Mouse (Mus musculus) ES-Bruce4 (cell line): ENCODE data around the gene Olfr1274-ps. TPM values are rescaled to one million over a fixed set of nuclear protein-coding genes. Genes with fewer than 3 reads are reported as not detected.
"Not testable (repeated sequence)": the region's sequence is repeated elsewhere in the genome, so short reads cannot be mapped to it uniquely, and the experiment has no call there.

Experiments
- H3K27ac ChIP-seq: 2 replicates; pipeline ENCODE4 v1.5.1; 2012; ENCODE audit warnings: low read length, inconsistent platforms; ENCODE audit not compliant: insufficient read depth
- H3K27me3 ChIP-seq: 2 replicates; pipeline ENCODE4 v1.6.1; 2012; ENCODE audit warnings: mild to moderate bottlenecking, low read length, inconsistent platforms; ENCODE audit not compliant: control insufficient read depth, poor library complexity, insufficient read depth, severe bottlenecking
- H3K36me3 ChIP-seq: 2 replicates; pipeline ENCODE4 v1.6.1; 2012; ENCODE audit warnings: inconsistent platforms, mild to moderate bottlenecking, low read length, moderate library complexity; ENCODE audit not compliant: control insufficient read depth, poor library complexity, insufficient read depth, severe bottlenecking
- H3K4me1 ChIP-seq: one replicate; pipeline ENCODE4 v1.8.1; 2011; ENCODE audit warnings: low read length; ENCODE audit not compliant: control insufficient read depth, insufficient read depth
- H3K4me3 ChIP-seq: 2 replicates; pipeline ENCODE4 v1.5.1; 2011; ENCODE audit warnings: low read depth, mild to moderate bottlenecking, low read length
- H3K9ac ChIP-seq: 2 replicates; pipeline ENCODE4 v1.6.1; 2012; ENCODE audit warnings: low read depth, mild to moderate bottlenecking, inconsistent platforms; ENCODE audit not compliant: poor library complexity, severe bottlenecking
- H3K9me3 ChIP-seq: replicated peaks from 2 replicates; pipeline ENCODE4 v1.6.1; 2012; ENCODE audit warnings: mild to moderate bottlenecking, low read length, inconsistent platforms; ENCODE audit not compliant: control insufficient read depth, poor library complexity, insufficient read depth, severe bottlenecking
- CTCF ChIP-seq: IDR thresholded peaks from one replicate; pipeline ENCODE4 v1.8.1; 2011; ENCODE audit warnings: low read depth, low read length
- EP300 ChIP-seq: IDR thresholded peaks from 2 replicates; pipeline ENCODE4 v1.6.1; 2011; ENCODE audit warnings: low read depth, low read length; ENCODE audit not compliant: insufficient read depth
- POLR2A ChIP-seq: IDR thresholded peaks from one replicate; pipeline ENCODE4 v1.8.1; 2011; ENCODE audit warnings: low read length; ENCODE audit not compliant: insufficient read depth
- polyA plus RNA-seq: library from polyadenylated mRNA; stranded (reverse); fragments of >200 nt; gene quantifications from 2 replicates; pipeline ENCODE4 v1.2.4, GENCODE M21; 2011; ENCODE audit warnings: low read depth; ENCODE audit not compliant: missing spikeins, insufficient read depth, insufficient read length

The Olfr1274-ps gene
- polyA plus RNA-seq, 1 experiment: not detected

GRCm38 (mm10) chr2:90429782-90430181 lies 31.3 kb downstream of the Olfr1274-ps start:
- not testable (repeated sequence) for H3K9ac ChIP-seq, H3K4me3 ChIP-seq, H3K9me3 ChIP-seq, H3K36me3 ChIP-seq, H3K27ac ChIP-seq, H3K27me3 ChIP-seq, H3K4me1 ChIP-seq

DNA sequence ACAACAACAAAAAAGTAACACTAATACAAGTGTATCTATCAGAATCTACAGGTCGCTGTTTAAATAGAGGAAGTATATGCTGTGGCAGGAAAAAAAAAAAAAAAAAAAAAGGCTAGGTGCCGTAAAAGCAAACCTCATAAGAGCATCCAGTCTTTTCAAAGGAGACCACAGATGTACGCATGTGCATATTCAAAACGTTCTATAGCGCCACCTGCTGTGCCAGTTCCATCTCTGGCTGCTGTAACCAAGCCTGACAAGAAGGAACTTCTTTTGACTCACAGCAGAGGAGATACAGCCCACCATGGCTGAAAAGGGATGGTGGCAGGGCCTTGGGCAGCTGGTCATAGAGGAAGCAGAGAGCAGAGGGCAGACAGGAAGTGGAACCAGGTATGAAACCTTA lies 39.0 kb downstream of the Olfr1274-ps start:
- not testable (repeated sequence) for H3K9ac ChIP-seq, H3K27me3 ChIP-seq, H3K9me3 ChIP-seq, H3K4me1 ChIP-seq, H3K4me3 ChIP-seq, H3K27ac ChIP-seq, H3K36me3 ChIP-seq

DNA sequence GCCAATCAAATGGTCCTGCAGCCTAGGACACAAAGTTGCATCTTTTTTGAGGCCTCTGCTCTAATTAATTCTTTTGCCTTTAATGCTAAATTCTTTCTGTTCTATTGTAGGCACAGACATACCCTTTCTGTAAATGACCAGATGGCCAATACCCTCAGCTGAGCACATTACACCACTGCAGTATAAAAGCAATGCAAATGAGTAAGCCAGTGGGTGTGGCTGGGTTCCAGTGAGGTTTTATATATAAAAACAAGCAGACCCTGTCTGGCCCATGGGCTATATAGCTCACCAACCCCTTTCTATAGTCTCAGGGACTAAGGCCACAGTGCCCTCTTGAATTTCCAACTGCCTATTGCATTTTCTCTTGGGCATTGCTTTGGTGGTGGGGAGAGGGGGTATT lies 41.7 kb downstream of the Olfr1274-ps start:
- not testable (repeated sequence) for H3K4me3 ChIP-seq, H3K36me3 ChIP-seq, H3K9me3 ChIP-seq, H3K27me3 ChIP-seq, H3K27ac ChIP-seq, H3K4me1 ChIP-seq, H3K9ac ChIP-seq

DNA sequence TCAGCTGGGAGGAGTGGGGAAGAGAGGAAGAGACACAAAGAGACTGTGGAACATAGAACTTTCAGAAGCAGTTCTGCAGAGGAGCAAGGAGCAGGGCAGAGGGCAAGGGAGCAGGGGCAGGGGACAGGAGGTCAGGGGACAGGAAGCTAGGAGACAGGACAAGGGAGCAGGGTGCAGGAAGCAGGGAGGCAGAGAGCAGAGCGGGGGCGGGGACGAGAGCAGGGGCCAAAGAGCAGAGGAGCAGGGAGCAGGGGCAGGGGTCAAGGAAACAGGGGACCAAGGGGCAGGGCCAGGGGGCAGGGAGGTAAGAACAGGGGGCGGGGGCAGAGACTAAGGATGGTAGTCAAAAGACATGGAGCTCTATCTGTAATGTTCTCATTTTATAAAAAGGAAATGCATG lies 43.3 kb downstream of the Olfr1274-ps start:
- H3K36me3 ChIP-seq, H3K4me3 ChIP-seq, H3K9ac ChIP-seq, H3K4me1 ChIP-seq, H3K9me3 ChIP-seq, H3K27me3 ChIP-seq, H3K27ac ChIP-seq: not testable (repeated sequence)

DNA sequence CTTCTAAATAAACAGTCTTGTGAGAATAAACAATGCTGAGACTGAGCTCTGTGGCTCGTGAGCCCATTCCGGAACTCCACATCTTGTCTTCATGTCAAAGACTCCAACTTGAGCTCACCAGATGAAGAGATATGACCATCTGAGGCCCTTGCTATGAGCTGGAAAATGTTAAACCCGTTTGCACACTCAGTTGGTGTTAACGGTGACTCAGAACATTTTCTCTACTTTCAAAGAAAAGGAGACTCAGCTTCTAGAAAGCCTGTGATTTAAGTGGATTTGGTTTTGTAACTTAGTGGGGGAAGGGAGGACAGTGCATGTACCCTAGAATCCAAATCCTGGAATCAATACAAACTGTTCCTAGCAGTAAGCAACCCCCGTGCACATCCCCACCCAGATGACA lies 45.3 kb downstream of the Olfr1274-ps start:
- H3K27me3 ChIP-seq: no peaks in the 10 kb centered on the region
- H3K9me3 ChIP-seq: no peaks in the 10 kb centered on the region
- no peaks in the 10 kb centered on the region for H3K36me3 ChIP-seq
- TF ChIP-seq CTCF (no peak), EP300 (no peak), POLR2A (no peak)
- no peak overlapping the region for H3K27ac ChIP-seq
- H3K4me3 ChIP-seq: no peak overlapping the region
- no peak overlapping the region for H3K9ac ChIP-seq
- no peaks in the 10 kb centered on the region for H3K4me1 ChIP-seq

DNA sequence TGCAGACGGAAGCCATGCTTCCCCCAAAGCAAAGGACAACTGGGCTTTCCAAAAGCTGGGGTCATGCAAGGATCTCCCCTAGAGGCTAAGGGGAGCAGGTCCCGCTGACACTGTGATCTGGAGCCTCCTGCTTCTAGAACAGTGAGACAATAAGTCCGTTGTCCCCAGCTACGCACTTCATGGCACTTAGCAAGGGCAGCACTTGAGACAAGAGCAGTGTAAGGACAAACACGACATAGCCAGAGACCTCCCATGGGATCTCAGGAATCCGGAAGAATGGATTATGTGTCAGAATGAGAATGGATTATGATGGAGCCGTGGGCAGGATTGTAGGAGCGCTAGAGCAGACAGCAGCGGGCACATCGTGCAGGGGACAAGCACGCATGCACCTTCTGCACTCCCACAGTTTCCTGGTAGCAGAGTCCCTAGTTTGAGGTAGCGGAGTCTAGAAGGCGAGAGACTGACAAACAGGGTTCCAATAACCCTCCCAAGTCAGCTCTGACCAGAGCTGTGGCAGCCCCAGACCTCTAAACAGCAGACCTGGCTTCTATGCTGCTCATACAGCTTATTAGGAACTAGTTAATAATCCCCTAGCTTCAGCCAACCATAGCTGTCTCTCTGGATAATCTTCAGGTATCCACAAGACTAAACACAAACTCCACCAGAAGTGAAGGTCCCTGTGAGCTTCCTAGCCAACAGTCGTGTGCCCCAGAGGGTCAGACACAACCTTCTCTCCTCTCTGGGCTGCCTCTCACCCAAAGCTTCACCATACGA lies 50.7 kb downstream of the Olfr1274-ps start:
- Histone ChIP-seq H3K36me3 (no peaks in the 10 kb centered on the region), H3K27ac (no peak overlapping the region), H3K27me3 (no peaks in the 10 kb centered on the region), H3K4me3 (no peak overlapping the region), H3K9me3 (no peaks in the 10 kb centered on the region), H3K4me1 (no peaks in the 10 kb centered on the region), H3K9ac (no peak overlapping the region)
- no peak for TF ChIP-seq EP300
- no peak for TF ChIP-seq POLR2A
- TF ChIP-seq CTCF: no peak

- no peak overlapping the region for H3K27ac ChIP-seq
- H3K36me3 ChIP-seq: no peaks in the 10 kb centered on the region
- H3K4me1 ChIP-seq: no peaks in the 10 kb centered on the region
- H3K4me3 ChIP-seq: no peak overlapping the region
- H3K9me3 ChIP-seq: no peaks in the 10 kb centered on the region
- H3K27me3 ChIP-seq: no peaks in the 10 kb centered on the region
- no peak overlapping the region for H3K9ac ChIP-seq
- TF ChIP-seq CTCF (no peak), EP300 (no peak), POLR2A (no peak)
Observed at GRCm38 (mm10) chr2:90452380-90452779, 53.9 kb downstream of the Olfr1274-ps start.

Other genes starting within 250 kb of the Olfr1274-ps start
- not detected in 2 replicates for gene Olfr1270, start 245.6 kb upstream of the Olfr1274-ps start, polyA plus RNA-seq
- gene Olfr1506, start 174.2 kb upstream of the Olfr1274-ps start, polyA plus RNA-seq: not detected in 2 replicates
- gene Olfr142, start 141.1 kb upstream of the Olfr1274-ps start, polyA plus RNA-seq: not detected in 2 replicates
- 0.11 TPM in 1 of 2 replicates, not detected in the other for gene Olfr1271, start 127.7 kb upstream of the Olfr1274-ps start, polyA plus RNA-seq
- gene Olfr1272, start 105.8 kb upstream of the Olfr1274-ps start, polyA plus RNA-seq: not detected in 2 replicates
- 1.1 and 1.6 TPM in 2 replicates for gene Gm13769, start 76.5 kb upstream of the Olfr1274-ps start, polyA plus RNA-seq
- 5.5 and 5.9 TPM in 2 replicates for gene Ptprj, start 182.0 kb downstream of the Olfr1274-ps start, polyA plus RNA-seq